Mouse (Mus musculus) heart, embryonic 11.5 days (tissue): ENCODE measurements around the gene Gm13285. TPM values are rescaled to one million over a fixed set of nuclear protein-coding genes. Genes with fewer than 3 reads are reported as not detected.

ENCODE experiments used
- ATAC-seq: fragments of 200-750 bp; cut with Nextera tagmentation; replicated peaks from 2 replicates; pipeline ENCODE4 v1.8.0; 2017; ENCODE audit warnings: moderate library complexity; ENCODE audit not compliant: insufficient number of reproducible peaks, low FRiP score, low TSS enrichment
- H3K27ac ChIP-seq: fragments of 300-500 bp; sonication (generic); 2 replicates; pipeline ENCODE4 v1.5.1; 2014; ENCODE audit warnings: mild to moderate bottlenecking, low read depth, low read length
- H3K27me3 ChIP-seq: fragments of 300-500 bp; sonication (generic); 2 replicates; pipeline ENCODE4 v1.6.1; 2014; ENCODE audit warnings: mild to moderate bottlenecking, low read length, mixed read lengths; ENCODE audit not compliant: control insufficient read depth, insufficient read depth
- H3K36me3 ChIP-seq: fragments of 300-500 bp; sonication (generic); 2 replicates; pipeline ENCODE4 v1.6.1; 2014; ENCODE audit warnings: mild to moderate bottlenecking, low read length, moderate library complexity, mixed read lengths; ENCODE audit not compliant: control insufficient read depth, insufficient read depth
- H3K4me1 ChIP-seq: fragments of 300-500 bp; sonication (generic); 2 replicates; pipeline ENCODE4 v1.6.1; 2014; ENCODE audit warnings: low read length; ENCODE audit not compliant: control insufficient read depth, insufficient read depth
- H3K4me2 ChIP-seq: fragments of 300-500 bp; sonication (generic); 2 replicates; pipeline ENCODE4 v1.6.1; 2014; ENCODE audit warnings: mild to moderate bottlenecking, moderate library complexity
- H3K4me3 ChIP-seq: fragments of 300-500 bp; sonication (generic); 2 replicates; pipeline ENCODE4 v1.5.1; 2014; ENCODE audit warnings: low read depth, low read length
- H3K9ac ChIP-seq: fragments of 300-500 bp; sonication (generic); 2 replicates; pipeline ENCODE4 v1.6.1; 2014; ENCODE audit warnings: mild to moderate bottlenecking, low read depth, low read length, moderate library complexity
- H3K9me3 ChIP-seq: fragments of 300-500 bp; sonication (generic); replicated peaks from 2 replicates; pipeline ENCODE4 v1.6.1; 2016; ENCODE audit warnings: low read length; ENCODE audit not compliant: control insufficient read depth
- WGBS: fragments of 180-500 bp; shearing (Covaris S2); extraction: QIAGEN DNeasy Blood & Tissue Kit; methylation state at CpG from one replicate; pipeline ENCODE4 v1.1.7; 2014; ENCODE audit not compliant: insufficient replicate concordance; 5-methylcytosine and 5-hydroxymethylcytosine counted together
- polyA plus RNA-seq: library from polyadenylated mRNA; unstranded; fragments of >200 nt; fragmentation: Nextera tagmentation; extraction: Ambion mirVana; gene quantifications from 2 replicates; pipeline ENCODE4 v1.2.1, GENCODE M21; 2014

The Gm13285 gene
- polyA plus RNA-seq, 1 experiment from 2014 or later: 0.27 TPM

GRCm38 (mm10) chr4:88845334-88845733 is 45.9 kb downstream of the Gm13285 start:
- Histone ChIP-seq H3K9ac (no peak overlapping the region), H3K9me3 (no peaks in the 10 kb centered on the region), H3K4me1 (no peaks in the 10 kb centered on the region), H3K4me2 (no peak overlapping the region), H3K36me3 (no peaks in the 10 kb centered on the region), H3K4me3 (no peak overlapping the region), H3K27me3 (no peaks in the 10 kb centered on the region), H3K27ac (no peak overlapping the region)
- no peak for ATAC-seq
- 44% methylated on average over 2 of the region's 2 CpGs for whole genome bisulfite sequencing

GRCm38 (mm10) chr4:88849698-88850097 is 50.2 kb downstream of the Gm13285 start, which contains the start of gene Ifna1:
Ifna1 (plus strand) TSS chr4:88850087.
- Histone ChIP-seq H3K4me1 (no peaks in the 10 kb centered on the region), H3K4me3 (no peak within 1 kb of the TSS), H3K9me3 (no peaks in the 10 kb centered on the region), H3K9ac (no peak within 1 kb of the TSS), H3K4me2 (no peak within 1 kb of the TSS), H3K36me3 (no peaks in the 10 kb centered on the region), H3K27ac (no peak within 1 kb of the TSS), H3K27me3 (no peaks in the 10 kb centered on the region)
- no peak for ATAC-seq
- WGBS: 72% methylated on average over 1 of the region's 1 CpGs

Other genes with a start within 250 kb of the Gm13285 start
- gene Ifna15, start 241.4 kb upstream of the Gm13285 start, polyA plus RNA-seq: not detected in 2 replicates
- not detected in 2 replicates for gene Ifna14, start 227.9 kb upstream of the Gm13285 start, polyA plus RNA-seq
- gene Ifna9, start 207.3 kb upstream of the Gm13285 start, polyA plus RNA-seq: not detected in 2 replicates
- gene Ifna12, start 196.3 kb upstream of the Gm13285 start, polyA plus RNA-seq: not detected in 2 replicates
- not detected in 2 replicates for gene C87499, start 165.3 kb upstream of the Gm13285 start, polyA plus RNA-seq
- not detected in 2 replicates for gene Ifna13, start 155.2 kb upstream of the Gm13285 start, polyA plus RNA-seq
- not detected in 2 replicates for gene Ifna16, start 122.7 kb upstream of the Gm13285 start, polyA plus RNA-seq
- not detected in 2 replicates for gene Ifna2, start 115.8 kb upstream of the Gm13285 start, polyA plus RNA-seq
- not detected in 2 replicates for gene Ifnab, start 108.3 kb upstream of the Gm13285 start, polyA plus RNA-seq
- 0.63 and 0.87 TPM in 2 replicates for gene Gm26566, start 77.9 kb upstream of the Gm13285 start, polyA plus RNA-seq
- gene Klhl9, start 77.2 kb upstream of the Gm13285 start, polyA plus RNA-seq: 99.9 and 113 TPM in 2 replicates
- gene Gm13271, start 44.8 kb upstream of the Gm13285 start, polyA plus RNA-seq: not detected in 2 replicates
- 0.39 and 0.56 TPM in 2 replicates for gene Gm13283, start 39.5 kb upstream of the Gm13285 start, polyA plus RNA-seq
- gene Gm13290, start 25.8 kb upstream of the Gm13285 start, polyA plus RNA-seq: 0.61 TPM in 1 of 2 replicates, not detected in the other
- not detected in 2 replicates for gene Gm13289, start 22.7 kb upstream of the Gm13285 start, polyA plus RNA-seq
- gene Gm13272, start 19.8 kb upstream of the Gm13285 start, polyA plus RNA-seq: not detected in 2 replicates
- gene Ifnz, start 17.5 kb upstream of the Gm13285 start, polyA plus RNA-seq: not detected in 2 replicates
- not detected in 2 replicates for gene Gm13276, start 14.0 kb upstream of the Gm13285 start, polyA plus RNA-seq
- gene Gm13277, start 11.0 kb upstream of the Gm13285 start, polyA plus RNA-seq: not detected in 2 replicates
- not detected in 2 replicates for gene Gm13278, start 8.1 kb upstream of the Gm13285 start, polyA plus RNA-seq
- gene Gm13275, start 5.2 kb upstream of the Gm13285 start, polyA plus RNA-seq: 0.47 TPM in 1 of 2 replicates, not detected in the other
- gene Gm13279, start 2.3 kb upstream of the Gm13285 start, polyA plus RNA-seq: not detected in 2 replicates
- gene Gm13287, start 3.6 kb downstream of the Gm13285 start, polyA plus RNA-seq: not detected in 2 replicates
- gene Gm13288, start 5.9 kb downstream of the Gm13285 start, polyA plus RNA-seq: not detected in 2 replicates
- gene Ifna7, start 16.6 kb downstream of the Gm13285 start, polyA plus RNA-seq: not detected in 2 replicates
- gene Ifna11, start 20.3 kb downstream of the Gm13285 start, polyA plus RNA-seq: not detected in 2 replicates
- gene Ifna6, start 27.8 kb downstream of the Gm13285 start, polyA plus RNA-seq: not detected in 2 replicates
- not detected in 2 replicates for gene Ifna5, start 35.9 kb downstream of the Gm13285 start, polyA plus RNA-seq
- not detected in 2 replicates for gene Ifna4, start 42.2 kb downstream of the Gm13285 start, polyA plus RNA-seq
- gene Ifna1, start 50.4 kb downstream of the Gm13285 start, polyA plus RNA-seq: not detected in 2 replicates
- not detected in 2 replicates for gene Ifne, start 80.5 kb downstream of the Gm13285 start, polyA plus RNA-seq